Mouse (Mus musculus): Measurements from ENCODE around the gene Abcc4. TPM values are rescaled to one million over a fixed set of nuclear protein-coding genes. Genes with fewer than 3 reads are reported as not detected.

The Abcc4 gene
- total RNA-seq, 4 experiments from 2014 or later = 9.7 to 10.9 (median 10.2) TPM

DNA sequence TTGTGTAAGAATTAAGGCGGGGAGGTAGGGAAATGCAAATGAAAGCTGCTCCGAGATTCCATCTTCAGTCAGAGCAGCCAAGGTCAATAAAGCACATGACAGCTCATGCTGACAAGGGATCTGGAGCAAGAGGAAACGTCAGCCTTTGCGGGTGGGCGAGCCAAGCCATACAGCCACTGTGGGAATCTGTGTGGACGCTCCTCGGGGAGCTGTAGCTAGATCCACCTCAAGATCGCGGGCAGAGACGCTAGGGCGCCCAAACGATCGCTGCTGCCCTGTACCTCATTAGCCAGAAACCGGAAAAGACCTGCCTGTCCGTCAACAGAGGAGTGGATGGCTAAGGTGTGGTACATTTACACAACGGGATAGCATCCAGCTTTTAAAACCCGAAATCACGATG lies 7.4 kb upstream of the Abcc4 start:
- DNase-seq (ENCODE audit: low spot score in 2 of 2) = no peak

DNA sequence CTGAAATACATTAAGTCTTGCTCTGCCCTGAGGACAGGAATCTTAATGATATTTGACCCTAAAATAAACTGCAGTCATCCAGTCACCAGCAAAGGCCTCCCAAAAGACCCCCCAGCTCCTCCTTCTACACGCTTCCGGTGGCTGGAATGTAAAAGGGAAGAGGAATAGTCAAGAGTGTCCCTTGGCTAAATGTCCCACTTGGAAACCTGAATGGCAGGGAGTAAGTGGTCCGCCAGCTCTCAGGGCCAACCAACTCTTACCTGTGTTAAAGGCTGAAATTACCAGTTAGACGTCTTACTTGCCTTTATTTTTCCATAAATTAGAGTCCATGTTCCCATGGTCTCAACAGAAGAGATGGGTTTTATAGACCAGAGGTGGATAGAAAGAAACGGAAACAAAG lies 6.9 kb upstream of the Abcc4 start:
- no peak for DNase-seq (ENCODE audit: low spot score in 2 of 2)

DNA sequence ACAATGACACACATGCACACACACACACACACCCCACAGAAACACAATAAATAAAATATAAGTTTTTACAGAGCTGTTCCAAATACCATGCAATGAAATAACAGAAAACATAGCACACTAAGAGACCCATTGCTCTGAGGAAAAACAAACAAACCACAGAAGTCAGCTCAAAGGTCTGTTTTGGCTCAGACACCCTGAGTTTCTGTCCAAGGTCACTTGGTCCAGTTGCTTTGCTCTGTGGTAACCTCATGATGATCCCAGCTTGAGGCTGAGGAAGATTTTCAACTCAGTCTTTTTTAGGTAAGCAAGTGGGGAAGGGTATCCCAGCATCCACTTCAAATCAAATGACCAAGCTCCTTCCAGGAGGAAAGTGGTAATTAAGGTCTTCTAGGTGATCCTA lies 4.9 kb upstream of the Abcc4 start:
- DNase-seq (ENCODE audit: low spot score in 2 of 2) = no peak

DNA sequence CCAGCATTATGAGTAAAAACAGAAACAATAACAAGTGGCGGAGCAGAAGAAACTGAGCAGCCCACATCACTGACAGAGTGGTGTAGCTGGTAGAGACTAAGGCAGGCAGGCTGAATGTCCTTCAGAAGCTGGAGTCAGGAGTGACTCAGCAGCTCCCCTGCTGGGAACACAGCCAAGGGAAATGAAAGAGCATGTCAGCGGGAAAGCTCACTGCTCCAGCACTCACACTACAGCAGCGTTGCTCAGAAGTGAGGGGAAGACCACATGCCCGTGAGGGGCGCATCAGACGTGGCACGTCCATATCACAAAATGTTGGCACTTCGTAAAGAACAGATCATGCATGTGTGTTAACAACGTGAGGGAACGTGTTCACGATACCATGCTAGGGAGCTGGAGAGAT lies 3.7 kb upstream of the Abcc4 start:
- DNase-seq (ENCODE audit: low spot score in 2 of 2) = peak; percentile 83 to 84

DNA sequence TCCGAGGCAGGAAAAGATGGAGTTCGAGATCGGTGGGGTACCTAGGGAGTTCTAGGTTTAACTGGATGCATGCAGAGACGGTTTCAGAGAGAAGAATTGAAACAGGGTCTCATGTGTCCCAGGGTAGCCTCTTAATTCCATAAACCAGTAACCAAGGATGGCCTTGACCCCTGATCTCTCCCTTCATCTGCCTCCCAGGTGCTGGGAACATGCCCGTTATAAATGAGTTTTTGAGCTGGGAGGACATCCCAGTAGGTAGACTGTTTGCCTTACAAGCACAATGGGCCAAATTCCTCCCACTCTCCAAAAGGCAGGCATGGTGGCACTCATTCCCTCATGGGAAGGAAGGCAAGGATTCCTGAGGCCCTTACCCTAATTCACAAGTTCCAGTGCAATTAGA lies 2.1 kb upstream of the Abcc4 start:
- DNase-seq (ENCODE audit: low spot score in 2 of 2) = no peak

DNA sequence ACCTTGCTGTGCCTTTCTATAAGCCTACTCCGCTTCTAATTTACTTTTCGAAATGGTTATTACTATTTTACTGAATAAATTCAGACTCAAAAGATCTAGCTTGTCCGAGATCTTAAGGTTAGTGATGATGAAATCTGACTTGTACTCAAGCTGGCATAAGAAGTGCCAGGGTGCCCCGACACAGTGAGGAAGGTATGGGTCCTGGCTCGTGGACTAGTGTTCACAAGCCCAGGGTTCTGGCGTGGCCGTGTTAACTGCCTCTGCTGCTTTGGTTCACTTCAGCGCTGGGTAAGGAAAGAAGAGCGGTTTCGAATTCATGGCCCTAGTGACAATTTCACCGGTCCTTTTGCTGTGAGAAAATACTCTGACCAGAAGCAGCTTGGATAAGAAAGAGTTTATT lies 943 bp upstream of the Abcc4 start:
- DNase-seq (ENCODE audit: low spot score in 2 of 2) = peak in 1 of 2 experiments; percentile 28

DNA sequence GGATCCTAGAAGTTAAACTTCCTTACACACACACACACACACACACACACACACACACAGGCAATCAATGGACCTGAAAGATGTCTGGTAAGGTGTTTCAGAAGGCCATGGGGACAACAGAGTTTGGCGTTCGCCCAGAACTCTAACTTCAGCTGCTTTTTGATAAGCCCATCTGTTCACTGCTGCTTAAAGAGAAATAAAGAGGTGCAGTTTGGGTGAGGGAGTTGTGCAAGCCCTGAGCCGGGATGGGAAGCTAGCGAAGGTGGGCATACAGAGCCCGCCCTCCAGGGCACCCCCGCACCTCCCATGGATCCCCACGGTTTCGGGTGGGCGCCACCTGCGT lies 583 bp downstream of the Abcc4 start:
- no peak for DNase-seq (ENCODE audit: low spot score in 2 of 2)

DNA sequence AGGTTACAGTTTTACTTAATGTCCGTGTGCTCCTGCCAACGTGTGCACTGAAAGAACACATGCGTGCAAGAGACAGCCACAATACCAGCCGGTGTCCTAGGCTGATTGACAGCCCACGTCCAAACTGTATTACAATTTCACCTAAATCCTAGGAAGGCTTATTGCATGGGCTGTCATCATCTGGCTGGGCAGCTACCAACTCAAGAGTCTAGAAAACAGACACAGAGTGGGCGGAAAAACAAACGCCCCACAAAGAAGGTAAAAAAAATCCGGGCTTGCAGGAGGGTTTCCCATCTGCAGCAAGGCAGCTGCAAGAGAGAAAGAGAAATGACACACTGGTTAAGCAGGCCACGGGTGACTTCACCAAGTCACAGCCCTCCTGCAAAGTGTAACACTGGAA lies 2.7 kb downstream of the Abcc4 start:
- no peak for DNase-seq (ENCODE audit: low spot score in 2 of 2)

DNA sequence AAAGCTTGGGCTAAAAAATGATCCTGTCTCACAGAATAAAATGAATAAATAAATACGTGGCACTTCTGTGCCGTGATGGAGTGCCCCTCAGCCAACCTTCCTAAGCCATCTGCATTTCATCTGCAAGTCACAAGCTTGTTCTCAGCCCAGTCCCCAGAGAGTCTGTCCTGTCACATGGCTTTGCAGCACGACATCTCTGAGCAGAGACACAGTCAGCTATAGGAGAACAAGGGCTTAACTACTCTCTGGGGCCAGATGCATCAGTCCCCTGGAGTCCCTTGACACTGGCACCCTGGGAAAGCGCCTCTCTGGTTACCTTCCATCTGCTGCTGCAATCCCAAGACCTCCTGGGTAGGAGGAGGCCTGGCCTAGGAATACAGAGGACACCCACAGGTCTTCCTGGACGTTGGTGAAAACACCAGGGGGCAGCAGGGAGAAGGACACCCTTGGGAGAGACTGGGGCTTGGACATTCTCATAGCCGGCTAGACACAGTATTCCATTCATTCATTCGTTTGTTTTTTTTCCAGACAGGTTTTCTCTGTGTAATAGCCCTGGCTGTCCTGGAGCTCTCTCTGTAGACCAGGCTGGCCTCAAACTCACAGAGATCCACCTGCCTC lies 3.9 kb downstream of the Abcc4 start:
- DNase-seq (ENCODE audit: low spot score in 2 of 2) = peak in 1 of 2 experiments; percentile 38

DNA sequence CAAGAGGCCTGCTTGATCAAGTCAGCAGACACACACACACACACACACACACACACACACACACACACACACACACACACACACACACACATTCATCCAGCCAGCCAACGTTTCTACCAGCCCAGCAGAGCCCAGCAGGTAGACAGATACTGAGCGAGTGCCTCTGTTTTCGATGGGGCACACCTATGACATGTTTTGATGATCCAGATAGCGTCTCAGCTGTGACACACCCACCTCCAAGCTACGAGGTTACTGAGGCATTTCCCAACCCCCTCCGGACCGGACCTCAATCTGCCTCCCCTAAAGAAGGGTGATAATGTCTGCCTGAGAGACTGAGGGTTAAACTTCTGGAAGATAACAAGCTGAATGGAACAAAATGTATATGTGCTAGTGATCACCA lies 5.4 kb downstream of the Abcc4 start:
- DNase-seq (ENCODE audit: low spot score in 2 of 2) = no peak

DNA sequence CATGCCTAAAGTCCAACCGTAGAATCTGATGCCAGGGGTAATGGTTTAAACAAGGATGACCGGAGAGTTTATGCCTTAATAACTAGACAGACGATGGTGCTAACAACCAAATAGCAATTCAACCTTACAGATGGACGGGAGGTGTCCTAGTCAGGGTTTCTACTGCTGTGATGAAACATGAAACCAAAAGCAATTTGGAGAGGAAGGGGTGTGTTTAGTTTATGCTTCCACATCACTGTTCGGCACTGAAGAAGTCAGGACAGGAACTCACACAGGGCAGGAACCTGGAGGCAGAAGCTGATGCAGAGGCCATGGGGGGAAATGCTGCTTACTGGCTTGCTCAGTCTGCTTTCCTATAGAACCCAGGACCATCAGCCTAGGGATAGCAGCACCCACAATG lies 6.1 kb downstream of the Abcc4 start:
- no peak for DNase-seq (ENCODE audit: low spot score in 2 of 2)

DNA sequence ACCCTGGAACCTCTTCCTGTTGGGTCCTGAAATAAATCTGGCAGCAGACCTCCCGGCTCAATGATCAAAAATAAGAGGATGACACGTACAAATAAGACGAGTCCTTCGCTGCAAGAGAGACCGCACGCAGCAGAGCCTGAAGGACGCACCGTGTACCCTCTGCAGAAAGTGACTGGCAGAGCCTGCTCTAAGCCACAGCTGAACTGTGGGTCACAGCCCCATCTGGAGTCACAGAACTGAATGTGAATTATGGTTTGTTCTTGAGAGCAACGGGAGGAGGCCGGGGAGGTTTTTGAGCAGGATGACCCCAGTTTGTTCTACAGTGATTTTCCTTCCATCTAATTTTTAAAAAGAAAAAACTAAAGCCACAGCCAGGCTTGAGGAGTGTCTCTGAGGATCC lies 6.5 kb downstream of the Abcc4 start:
- DNase-seq (ENCODE audit: low spot score in 2 of 2) = no peak

DNA sequence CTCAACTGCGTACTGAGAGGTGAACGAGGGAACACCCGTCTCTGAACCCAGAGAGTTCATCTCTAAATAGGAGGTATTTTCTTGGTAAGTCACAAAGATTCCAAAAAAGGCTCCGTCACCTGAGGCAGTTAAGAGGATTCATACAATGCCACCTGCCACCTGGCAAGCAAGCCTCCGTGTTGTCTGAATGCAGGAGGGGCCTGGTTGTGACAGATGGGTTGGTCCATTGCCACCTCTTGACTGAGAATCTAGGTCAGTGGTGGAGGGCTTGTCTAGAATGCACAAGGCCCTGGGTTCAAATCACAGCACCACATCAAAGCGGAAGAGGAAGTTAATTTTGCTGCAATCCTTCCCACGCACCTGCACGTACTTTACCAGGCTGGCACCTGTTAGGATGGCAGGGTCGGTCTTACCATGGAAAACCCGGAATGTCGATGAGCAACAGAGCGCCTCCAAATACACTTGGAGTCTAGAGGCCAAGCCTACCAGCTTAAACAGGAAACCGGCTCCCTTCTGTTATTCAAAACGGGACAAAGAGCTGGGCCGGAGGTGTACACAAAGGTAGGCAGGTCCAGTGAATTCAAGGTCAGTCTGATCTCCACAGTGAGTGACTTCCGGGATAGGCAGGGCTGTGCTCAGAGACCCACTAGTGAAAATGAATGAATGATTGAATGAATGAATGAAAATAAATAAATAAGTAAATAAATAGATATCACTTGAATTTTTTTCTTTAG lies 9.3 kb downstream of the Abcc4 start:
- DNase-seq (ENCODE audit: low spot score in 2 of 2) = no peak

DNA sequence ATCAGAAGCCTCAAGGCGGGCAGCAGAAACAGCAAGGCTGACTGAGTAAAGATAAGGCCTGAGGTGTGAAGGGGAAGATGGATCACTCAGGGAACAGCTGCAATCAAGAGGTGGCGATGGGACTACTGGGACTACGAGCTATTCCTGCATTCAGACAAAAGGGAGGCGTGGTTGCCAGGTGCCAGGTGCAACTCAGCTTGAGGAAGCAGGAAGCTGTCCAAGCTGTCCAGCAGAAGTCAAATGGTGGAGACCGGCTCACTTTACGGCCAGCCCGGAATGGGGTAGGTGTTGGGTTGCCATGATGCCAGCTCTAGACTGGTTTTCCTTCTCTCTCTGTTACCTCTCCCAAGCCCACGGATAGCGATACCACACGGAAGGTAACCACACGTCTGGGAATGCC lies 10.2 kb downstream of the Abcc4 start:
- DNase-seq (ENCODE audit: low spot score in 2 of 2) = no peak

DNA sequence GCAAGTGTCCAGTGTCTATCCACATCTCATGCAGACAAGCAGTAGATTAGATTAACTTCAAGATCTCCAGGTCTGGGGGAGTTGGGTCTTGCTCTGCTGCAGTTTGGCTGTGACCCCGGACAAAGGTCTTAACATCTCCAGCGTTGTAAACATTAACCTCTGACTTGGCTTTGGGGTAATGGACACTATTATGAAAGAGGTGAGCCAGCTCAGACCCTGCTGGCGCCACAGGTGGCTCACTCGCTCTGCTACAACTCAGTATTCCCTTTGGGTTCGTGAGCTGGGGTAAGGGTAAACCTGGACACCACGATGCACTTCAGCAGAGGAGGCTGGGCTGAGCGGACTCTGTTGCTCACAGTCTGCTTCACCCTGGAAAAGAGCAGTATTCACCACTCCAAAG lies 11.7 kb downstream of the Abcc4 start:
- DNase-seq (ENCODE audit: low spot score in 2 of 2) = no peak

DNA sequence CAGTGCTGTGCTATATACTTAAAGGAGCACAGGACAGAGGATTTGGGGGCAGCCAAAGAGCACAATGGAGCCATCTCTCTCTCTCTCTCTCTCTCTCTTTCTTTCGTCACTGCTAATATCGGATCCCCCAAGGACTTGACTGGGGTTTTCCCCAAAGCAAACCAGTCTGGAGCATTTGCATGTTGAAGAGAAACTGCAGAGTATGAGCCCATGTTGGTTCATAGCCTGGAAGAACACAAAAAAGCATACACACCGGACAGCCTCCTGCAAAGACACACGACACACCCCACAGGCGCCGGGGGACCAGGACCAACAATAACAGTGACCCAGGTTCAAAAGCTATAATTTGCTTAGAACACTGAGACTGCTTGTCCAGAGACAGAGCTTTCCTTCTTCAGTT lies 14.1 kb downstream of the Abcc4 start:
- DNase-seq (ENCODE audit: low spot score in 2 of 2) = no peak

DNA sequence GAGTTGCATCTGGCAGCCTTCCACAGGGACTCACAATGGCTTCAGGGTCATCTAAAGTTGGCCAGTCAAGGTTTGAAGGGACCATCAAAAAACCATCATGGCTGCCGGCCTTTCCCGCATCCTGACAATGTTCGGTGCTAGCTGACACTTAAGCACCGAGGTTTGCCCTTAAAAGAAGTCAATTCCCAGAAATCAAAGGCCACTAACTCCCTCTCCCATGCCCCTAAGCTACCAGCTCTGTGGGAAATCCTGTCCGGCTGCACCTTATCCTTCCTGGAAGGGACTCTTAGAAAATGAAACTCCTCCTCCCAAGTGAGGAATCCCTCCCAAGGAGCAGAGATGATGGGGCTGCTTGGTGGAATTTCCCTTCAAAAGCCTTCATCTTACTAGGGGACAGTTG lies 14.6 kb downstream of the Abcc4 start:
- no peak for DNase-seq (ENCODE audit: low spot score in 2 of 2)

DNA sequence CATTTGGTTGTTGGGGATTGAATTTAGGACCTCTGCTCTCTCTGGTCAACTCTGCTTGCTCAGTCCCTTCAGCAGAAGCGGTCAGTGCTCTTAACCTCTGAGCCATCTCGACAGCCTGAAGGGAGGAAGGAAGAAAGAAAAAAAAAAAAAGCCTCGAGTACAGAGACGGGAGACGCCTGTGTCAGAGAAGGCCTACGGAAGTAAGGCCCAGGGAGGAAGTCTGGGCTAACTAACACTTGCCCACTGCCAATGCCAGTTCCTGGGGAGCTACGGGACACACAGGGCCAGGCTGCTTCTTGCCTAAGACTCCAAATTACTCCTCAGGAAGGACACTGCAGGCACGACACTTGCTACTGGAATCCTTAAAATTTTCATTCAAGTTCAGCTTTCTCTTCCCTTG lies 15.1 kb downstream of the Abcc4 start:
- no peak for DNase-seq (ENCODE audit: low spot score in 2 of 2)

DNA sequence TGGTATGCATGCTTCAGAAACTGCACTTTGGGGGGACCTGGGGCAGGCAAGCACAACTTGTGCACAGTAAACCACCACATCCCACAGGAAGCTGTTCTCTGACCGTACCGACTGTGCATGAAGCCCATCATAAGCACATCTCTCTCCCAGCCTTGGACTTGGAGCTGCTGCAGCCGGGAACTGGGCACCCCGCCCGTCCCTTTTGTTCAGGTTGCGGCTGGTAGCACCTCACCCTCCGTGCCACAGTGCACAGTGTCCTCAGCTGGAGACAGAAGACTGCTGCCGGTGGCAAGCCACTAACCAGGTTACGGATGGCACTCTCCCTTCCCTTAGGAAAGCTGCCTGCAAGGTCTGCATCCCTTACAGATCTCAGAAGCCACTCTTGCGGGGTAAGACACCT lies 15.7 kb downstream of the Abcc4 start:
- no peak for DNase-seq (ENCODE audit: low spot score in 2 of 2)

DNA sequence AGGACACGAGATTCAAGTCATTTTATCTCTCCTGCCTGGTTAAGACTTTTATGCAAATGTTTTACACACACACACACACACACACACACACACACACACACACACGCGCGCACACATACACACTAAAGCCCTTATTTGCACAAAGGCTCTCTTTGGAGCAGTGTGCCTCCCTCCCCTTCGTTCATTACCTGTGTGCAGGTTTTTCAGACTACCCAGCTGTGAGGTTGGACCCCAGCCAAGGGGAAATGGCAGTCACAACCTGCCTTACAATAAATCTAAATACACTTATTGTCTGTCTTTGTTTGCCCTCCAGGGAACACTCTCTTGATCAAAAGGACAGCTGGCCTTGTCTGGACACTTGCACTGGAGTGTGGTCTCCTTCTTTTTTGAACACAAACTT lies 17.4 kb downstream of the Abcc4 start:
- DNase-seq (ENCODE audit: low spot score in 2 of 2) = no peak

DNA sequence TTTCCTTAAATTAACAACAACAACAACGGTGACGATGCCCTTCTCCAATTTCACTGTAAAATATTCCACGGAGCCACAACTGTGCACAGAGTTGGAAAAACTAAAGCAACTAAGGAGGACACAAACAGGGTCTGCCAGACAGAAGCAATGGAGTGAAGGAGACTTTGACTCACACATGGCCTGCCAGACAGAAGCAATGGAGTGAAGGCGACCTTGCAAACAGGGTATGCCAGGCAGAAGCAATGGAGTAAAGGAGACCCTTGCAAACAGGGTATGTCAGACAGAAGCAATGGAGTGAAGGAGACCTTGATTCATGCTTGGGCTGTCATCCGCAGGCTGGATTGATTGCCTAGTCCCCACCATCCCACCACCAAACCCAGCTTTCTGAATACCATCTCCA lies 19.2 kb downstream of the Abcc4 start:
- no peak for DNase-seq (ENCODE audit: low spot score in 2 of 2)

DNA sequence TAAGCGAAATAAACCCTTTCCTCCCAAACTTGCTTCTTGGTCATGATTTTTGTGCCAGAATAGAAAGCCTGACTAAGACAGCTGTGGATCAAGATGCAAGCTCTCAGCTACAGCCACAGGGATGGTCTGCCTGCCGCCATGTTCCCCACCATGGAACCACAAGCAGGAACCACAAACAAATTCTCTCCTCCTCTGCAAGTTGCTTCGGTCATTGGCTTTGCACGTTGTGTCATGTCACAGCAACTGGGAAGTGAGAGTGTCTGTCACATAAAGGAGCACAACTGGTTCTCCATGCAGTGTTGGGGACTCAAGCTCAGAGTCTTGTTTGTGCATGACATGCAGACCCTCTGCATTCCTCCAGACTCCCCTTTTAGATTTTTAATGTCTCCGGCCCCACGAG lies 20.4 kb downstream of the Abcc4 start:
- no peak for DNase-seq (ENCODE audit: low spot score in 2 of 2)

DNA sequence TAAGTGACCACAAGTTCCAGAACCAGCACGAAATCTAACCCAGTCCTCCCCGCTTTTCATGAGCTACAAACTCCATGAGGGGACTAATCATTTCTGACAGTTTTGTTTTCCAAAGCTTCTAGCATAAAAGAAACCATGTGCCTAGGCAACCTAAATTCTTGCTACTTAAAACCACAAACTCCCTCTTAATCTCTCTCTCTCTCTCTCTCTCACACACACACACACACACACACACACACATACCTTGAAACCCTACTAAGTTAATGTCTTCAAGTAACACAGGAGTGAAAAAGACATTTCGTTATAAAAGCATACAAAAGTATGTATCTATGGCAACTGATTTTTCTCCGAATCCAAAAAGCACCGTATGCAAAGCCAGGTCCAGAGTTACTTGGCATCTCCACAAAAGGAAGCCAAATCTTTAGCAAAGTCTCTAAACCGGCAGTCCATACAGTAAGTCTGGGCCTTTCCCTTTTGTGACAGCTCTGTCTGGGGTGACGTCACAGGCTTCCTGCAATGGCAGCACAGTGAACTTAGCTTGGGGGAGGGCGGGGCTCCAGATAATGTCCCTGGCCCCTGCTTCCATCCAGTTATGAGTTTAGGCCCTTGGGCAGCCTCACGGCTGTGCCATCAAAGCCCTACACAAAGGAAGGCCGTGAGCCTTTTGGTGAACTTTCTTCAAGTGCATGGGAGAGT lies 23.5 kb downstream of the Abcc4 start:
- DNase-seq (ENCODE audit: low spot score in 2 of 2) = no peak
